Mouse (Mus musculus) naive thymus-derived CD4-positive, alpha-beta T cell, adult 2 months (primary cell): Measurements from ENCODE around the gene Aox2.
"Not testable (repeated sequence)": the region's sequence is repeated elsewhere in the genome, so short reads cannot be mapped to it uniquely, and the experiment has no call there.

Experiments used
- DNase-seq: peaks from one replicate; pipeline ENCODE4 v3.0.0-alpha.2; 2011; ENCODE audit warnings: low read depth

Gene Aox2

DNA sequence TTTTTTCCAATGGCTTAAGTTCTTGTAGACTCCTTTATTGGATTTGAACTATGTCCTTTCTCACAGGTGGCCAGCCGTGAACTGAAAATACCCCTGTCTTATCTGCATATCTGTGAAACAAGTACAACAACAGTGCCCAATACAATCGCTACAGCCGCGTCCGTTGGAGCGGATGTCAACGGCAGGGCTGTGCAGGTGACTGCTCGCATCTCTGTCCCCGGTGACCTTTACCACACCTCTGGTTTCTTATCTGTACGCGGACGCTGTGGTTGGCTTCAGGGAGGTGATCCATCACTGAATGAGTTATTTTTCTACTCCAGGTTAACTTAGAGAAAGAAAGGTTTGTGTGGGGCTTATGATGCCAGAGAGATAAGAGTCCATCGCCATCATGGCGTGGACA lies 68.0 kb downstream of the Aox2 start:
- DNase-seq: no peak

DNA sequence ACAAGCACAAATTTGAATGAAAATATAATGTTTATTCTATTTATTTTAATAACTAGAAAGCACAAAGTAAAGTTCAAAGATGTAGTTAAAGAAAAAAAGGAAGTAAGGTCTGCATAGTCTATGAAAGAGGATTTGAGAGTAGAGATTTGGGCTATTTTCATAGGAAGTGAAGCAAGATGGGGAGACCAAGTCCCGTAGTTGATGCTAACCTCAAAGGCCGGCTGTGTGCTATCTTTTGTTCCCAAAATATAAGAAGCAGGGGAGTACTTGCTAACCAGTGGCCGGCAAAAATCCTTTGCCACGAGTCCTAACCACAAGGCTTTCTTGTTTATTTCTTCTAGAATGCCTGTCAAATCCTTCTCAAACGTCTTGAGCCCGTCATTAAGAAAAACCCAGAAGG lies 70.6 kb downstream of the Aox2 start:
- DNase-seq: no peak

GRCm38 (mm10) chr1:58353238-58353893 lies 75.2 kb downstream of the Aox2 start:
- no peak for DNase-seq

DNA sequence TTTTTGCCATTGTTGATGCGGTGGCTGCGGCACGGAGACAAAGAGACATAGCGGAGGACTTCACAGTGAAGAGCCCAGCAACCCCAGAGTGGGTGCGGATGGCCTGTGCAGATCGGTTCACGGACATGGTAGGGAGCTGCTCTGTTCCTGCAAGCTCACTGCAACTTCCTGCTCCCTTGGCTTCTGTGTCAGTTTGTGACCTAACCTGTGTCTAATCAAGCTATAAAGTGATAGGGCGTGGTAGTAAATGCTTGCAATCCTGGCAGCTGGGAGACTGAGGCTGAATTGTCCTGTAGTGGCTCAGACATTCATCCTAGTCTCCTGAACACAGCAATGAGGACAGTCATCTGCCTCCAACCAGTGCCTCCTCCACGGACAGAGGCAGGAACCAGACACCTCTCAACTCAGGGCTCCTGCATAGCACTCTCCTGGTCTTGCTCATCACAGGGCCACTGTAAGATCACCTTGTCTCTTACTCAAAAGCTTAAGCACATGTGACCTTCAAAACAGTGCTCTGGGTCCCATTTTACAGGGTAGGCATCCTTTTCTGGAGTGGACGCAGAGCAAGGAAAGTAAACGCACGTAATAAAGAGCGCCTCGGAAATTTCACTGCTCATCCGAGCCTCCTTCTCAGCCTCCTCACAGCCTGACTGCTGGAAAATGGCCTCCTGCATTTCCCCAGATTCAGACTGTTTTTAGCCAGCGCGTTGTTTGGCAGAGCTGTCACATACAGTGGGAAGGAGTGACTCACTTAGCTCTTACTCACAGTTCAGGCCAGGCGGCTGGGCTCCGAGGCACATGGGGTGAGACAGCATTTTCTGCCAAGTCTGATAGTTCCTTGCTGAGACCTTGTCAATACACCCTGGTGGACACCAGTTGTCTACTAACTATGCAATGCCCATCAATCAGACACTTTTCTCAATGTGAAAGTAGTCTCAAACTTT lies 81.1 kb downstream of the Aox2 start:
- DNase-seq: no peak

DNA sequence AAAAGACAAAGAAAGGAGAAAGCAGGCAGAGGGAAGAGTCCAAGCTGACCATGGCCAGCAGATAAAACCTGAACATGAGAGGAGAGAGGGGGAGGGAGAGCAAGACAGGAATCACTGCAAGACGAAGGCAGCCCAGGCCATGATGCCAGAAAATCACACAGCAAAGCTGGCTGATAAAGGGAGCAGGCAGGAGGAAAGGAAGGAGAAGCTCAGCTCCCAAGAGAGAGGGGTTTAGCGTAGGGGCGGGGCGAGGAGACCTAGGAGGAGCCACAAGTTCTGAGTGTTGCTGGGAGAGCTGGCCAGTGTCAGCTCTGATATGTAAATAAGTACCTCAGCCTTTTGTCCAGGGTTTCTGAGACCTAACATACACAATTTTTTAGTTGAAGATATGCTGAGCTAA lies 84.2 kb downstream of the Aox2 start:
- no peak for DNase-seq

DNA sequence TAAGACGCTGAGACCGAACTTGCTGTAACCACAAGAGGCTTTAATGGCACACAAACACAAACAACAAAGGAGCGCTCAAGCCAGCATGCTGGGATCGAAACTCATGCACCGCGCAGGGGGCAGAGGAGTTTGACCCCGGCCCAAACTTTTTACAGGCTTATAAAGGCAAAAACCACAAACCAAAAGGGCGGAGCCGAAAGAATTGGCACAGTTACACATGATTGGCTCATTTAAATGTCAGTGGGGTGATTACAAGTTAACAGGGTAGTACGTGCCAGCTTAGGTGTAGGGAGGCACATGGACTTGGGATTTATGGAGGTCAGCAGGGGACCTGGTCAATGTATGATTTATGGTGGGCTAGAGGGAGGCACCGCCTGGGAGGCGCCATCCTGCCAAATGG lies 86.4 kb downstream of the Aox2 start:
- DNase-seq: no peak

GRCm38 (mm10) chr1:58365829-58366228 lies 87.7 kb downstream of the Aox2 start:
- DNase-seq: no peak

DNA sequence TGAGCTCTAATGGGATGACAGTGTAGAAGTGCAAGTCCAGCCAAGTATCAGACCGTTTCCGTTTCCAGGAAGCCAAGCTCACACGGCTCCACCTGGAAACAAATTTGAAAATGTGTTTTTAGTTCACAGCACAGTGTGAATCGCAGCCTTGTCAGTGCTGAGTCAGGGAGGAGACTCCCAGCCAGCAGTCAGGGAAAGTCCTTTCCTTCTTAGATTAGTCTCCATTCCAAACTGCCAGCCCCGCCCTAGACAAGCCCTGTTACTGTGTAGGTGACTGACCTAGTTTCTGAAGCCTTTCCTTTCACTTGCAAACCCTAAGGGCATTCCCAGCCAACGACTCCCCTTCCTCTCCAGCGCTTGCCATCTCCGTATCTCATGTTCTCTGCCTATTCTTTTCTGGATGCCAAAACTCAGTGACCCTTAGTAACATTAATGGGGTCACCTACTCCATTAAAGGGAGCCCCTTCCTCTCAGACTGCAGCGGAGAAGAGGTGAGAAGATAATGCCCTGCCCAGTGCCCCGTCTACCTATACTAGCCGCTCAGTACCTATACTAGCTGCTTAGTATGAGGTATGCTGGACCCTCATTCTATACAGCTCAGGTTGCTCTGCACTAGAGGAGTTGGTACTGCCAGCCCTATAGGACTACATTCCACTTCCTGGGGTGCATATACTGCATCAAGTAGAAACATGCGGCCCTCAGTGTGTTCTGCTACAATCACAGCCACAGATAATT lies 88.8 kb downstream of the Aox2 start:
- no peak for DNase-seq

- no peak for DNase-seq
Measured at GRCm38 (mm10) chr1:58369716-58370115, 91.6 kb downstream of the Aox2 start.

DNA sequence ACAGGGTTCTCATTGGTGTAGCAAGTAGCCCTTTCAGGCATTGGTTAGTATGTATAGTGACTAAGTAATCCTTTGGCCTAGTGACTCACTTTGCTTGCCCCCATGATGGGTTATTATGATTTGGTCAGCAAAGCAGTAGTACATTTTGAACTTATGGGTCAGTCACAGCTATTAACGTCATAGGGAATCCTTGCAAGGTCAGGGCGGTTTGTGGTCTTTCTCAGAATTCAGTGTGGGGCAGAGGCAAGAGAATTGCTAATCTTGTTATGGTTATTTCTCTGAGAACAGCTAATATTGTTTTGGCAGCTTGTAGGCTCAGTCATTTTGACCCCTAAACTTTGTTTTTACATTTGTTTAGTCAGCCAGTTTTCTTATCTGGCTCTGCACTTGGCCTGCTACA lies 96.1 kb downstream of the Aox2 start:
- DNase-seq: not testable (repeated sequence)

DNA sequence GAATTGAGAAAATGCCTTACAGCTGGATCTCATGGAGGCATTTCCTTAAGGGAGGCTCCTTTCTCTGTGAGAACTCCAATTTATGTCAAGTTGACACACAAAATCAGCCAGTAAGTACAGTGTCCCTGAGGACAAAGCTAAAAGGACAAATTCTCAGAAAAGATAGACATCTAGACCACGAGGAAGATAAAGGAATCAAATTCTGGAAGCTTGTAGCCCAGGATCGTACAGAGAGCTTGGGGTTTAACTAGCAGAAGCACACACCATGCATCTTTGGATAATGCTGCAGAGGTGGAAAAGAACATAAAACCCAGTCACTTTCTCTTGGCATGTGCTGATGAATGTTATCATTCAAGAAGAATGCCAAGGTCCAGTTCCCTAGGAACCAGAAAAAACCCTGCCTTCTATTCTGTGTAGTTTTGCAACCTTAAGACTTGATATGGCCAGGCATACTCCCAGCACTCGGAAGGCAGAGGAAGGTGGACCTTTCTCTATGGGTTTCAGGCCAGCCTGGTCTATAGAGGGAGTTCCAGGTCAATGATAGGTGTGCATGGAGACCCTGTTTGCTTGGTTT lies 97.5 kb downstream of the Aox2 start:
- DNase-seq: no peak

GRCm38 (mm10) chr1:58382586-58383281 lies 104.6 kb downstream of the Aox2 start:
- DNase-seq: no peak

DNA sequence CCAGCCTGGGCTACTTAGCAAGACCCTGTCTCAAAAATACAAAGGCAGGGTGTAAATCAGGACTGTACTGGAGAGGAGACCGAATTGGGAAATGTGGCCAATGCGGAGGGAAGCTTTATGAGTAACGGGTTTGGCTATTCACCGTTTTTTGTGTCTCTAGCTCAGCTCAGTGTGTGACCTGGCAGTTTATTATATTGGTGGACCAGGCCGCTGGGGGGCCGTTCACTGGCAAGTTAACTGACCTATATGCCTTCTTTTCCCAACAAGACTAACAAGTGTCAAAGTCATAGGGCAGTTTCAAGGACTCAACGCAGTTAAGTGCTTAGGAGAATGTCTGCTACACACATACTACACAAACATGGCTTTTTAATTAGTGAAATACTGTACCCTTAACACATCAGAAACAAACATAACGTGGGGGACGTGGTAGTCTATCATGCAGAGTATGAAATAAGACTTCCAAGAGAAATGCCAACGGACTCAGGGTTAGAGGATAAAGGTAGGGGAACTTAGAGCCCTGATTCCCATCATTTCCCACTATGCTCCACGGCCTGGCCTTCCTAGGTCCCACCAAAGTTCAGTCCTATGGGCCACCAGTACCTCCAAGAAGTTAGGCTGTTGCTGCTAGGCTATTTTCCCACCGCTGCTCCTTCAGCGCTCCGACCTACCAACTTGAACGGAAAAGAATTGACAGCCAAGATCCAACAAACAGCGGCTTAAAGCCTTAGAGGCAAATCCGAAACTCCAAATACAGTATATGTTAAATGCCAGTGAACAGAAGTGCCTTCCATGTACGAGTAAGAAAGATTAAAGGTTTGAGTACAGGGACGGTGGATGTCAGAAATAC lies 113.5 kb downstream of the Aox2 start:
- no peak for DNase-seq

GRCm38 (mm10) chr1:58392268-58392651 lies 114.1 kb downstream of the Aox2 start:
- no peak for DNase-seq

DNA sequence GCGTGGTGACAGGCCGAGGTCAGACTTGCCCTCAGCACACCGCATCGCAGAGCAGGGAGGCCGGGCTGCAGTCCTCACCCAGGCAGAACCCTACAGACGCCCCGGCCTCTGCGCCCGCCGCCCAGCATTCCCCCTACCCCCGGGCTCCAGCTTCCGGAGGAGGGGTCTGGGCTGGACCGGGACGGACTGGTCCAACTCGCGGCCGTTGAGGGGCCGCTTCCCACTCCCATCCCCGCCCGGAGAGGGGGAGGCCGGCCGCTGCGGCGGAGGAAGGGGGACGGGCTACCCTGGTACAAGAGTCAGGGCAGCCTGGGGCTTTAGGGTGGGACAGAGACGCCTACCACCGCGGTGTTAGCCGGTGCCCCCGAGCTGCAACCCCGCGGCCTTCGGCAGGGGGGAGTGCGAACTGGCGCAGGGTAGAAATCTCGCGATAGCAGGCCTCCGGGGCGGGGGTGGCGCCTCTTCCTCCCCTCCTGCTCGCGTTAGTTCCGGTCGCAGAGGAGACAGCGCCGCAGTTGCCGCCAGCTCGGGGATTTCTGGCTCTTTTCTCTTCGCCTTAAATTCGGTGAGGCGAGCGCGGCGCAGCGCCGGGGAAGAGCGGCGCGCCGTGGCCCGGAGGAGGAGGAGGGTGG lies 114.6 kb downstream of the Aox2 start, which contains the start of gene Bzw1:
Gene Bzw1, plus strand, starts transcription at position 247 of the 632 bp plus-strand sequence.
- peak; percentile 96 for DNase-seq

DNA sequence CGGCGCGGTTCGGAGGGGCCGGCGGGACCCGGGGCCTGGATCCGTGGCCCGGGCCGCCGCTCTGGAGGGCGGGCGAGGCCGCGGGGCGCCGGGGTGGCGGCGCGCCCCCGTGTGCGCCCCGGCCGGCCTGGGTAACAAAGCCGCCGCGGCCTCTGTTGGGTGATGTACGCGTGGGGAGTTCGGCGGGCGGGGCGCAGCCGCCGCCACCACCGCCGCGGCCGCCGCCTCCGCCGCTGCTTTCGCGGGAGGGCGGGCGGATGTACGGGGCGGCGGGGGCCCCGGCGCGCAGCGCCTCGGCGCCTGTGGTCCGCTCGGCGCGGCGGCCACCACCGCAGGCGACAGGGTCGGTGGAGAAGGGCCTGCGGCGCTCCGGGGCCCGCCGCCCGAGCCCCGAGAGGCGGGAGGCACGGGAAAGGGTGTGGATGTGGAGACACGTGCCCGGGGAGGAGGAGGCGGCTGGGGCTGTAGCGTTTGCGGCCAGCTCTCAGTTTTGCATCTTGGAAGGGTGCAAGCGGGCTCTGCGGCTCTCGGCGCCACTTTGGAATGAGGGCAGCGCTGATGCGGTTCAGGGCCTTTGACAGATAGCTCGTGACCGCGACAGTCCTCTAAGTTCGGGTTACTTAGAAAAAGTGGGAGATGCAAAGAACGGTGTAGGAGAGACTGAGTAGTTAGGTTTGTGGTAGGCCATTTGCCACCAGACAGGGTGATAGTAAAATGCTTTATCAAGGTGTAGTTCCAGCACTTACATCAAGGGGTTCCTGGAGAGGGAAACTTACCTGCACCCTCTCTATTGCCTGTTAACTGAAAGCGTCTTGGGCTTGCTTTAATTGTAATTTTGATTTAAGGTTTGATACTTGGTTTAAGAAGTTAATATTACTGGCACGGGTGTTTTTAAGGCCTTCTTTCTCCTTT lies 115.4 kb downstream of the Aox2 start:
- DNase-seq: peak; percentile 69

DNA sequence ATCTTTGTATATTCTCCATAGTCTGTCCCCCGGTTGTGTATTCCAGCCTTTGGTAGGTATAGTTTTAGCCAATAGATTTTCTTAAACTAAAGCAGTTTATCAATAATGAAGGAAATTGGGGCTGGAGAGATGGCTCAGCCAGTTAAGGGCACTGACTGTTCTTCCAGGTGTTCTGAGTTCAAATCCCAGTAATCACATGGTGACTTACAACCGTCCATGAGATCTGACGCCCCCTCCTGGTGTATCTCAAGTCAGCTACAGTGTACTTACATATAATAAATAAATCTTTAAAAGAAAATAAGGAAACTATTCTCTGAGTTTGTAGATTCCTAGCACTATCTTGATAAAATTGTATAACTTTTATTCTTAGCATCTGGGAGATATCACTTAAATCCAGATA lies 117.2 kb downstream of the Aox2 start:
- DNase-seq: peak; percentile 38

GRCm38 (mm10) chr1:58396179-58396578 lies 118.1 kb downstream of the Aox2 start:
- peak; percentile 36 for DNase-seq

DNA sequence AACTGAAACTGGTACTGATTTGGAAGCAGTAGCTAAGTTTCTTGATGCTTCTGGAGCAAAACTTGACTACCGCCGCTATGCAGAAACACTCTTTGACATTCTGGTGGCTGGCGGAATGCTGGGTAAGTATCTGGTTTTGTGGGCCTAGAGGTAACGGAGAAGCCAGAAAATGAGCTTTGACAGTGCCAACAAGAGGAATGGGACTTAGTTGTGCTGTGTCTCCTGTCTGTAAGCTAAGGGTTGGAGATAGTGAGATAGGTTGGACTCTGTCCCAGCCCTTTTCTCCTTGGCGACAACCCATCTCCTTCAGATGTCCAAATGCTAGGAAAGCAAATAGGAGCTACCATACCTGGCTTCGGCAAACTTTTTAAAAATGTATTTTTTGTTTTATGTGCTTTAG lies 119.6 kb downstream of the Aox2 start:
- DNase-seq: no peak
